Mouse (Mus musculus): ENCODE results near the gene 4931422A03Rik. TPM values are rescaled to one million over a fixed set of nuclear protein-coding genes. Genes with fewer than 3 reads are reported as not detected.

4931422A03Rik gene
- polyA plus RNA-seq, 1 experiment = not detected

GRCm38 (mm10) chr2:104007793-104008519 lies 20.2 kb downstream of the 4931422A03Rik start:
- Histone ChIP-seq H3K27me3 (ENCODE audit: control insufficient read depth, insufficient read depth, low read length, poor library complexity, severe bottlenecking) (no peaks in the 10 kb centered on the region), H3K4me3 (ENCODE audit: low read depth, low read length) (no peak overlapping the region), H3K27ac (ENCODE audit: insufficient read depth, low read length) (no peak overlapping the region), H3K36me3 (ENCODE audit: control insufficient read depth, insufficient read depth, low read length, poor library complexity, severe bottlenecking) (no peaks in the 10 kb centered on the region), H3K9ac (ENCODE audit: low read depth, poor library complexity, severe bottlenecking) (no peak overlapping the region), H3K4me1 (ENCODE audit: control insufficient read depth, insufficient read depth, low read length) (no peaks in the 10 kb centered on the region), H3K9me3 (replicated peaks; ENCODE audit: control insufficient read depth, insufficient read depth, low read length, poor library complexity, severe bottlenecking) (no peaks in the 10 kb centered on the region)
- TF ChIP-seq CTCF (IDR thresholded peaks at IDR 0.05; ENCODE audit: low read depth, low read length) (no peak), POLR2A (IDR thresholded peaks at IDR 0.05; ENCODE audit: insufficient read depth, low read length) (no peak), EP300 (IDR thresholded peaks at IDR 0.05; ENCODE audit: insufficient read depth, low read depth, low read length) (no peak)

DNA sequence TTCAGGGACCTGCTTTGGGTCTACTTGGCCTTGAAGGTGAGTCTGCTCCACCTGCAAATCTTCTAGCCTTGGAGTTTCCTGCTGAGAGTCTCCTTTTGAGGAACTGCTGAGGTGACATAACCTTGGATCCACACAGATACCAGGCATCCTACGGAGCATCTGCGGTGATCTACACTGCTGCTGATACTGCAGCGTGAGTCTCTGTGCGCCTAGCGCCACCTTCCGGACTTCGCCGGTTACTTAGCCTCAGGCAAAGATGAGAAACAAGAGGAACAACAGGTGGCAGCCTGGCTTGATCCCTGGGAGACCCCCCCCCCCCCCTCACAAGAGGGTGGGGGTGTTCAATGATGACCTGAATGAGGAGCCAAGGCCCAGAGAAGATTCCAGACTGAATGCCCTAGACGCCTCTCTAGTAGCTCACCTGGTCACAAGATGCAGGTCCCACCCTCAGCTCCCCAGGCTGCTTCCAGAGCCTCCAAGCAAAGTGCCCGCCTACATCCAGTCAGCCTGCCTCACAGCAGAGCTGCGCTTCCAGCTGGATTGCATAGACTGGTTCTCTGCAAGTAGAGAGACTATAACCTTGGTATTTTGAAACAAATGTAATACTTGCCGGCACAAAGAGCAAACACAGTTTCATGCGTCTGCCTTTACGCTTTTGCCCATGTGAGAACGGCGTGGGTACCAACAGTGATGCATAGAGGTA lies 25.3 kb downstream of the 4931422A03Rik start:
- Histone ChIP-seq H3K9ac (ENCODE audit: low read depth, poor library complexity, severe bottlenecking) (no peak overlapping the region), H3K4me1 (ENCODE audit: control insufficient read depth, insufficient read depth, low read length) (no peaks in the 10 kb centered on the region), H3K4me3 (ENCODE audit: low read depth, low read length) (peak overlapping the region; percentile 9; the same call in 1 of the 2 replicates), H3K27ac (ENCODE audit: insufficient read depth, low read length) (no peak overlapping the region), H3K27me3 (ENCODE audit: control insufficient read depth, insufficient read depth, low read length, poor library complexity, severe bottlenecking) (no peaks in the 10 kb centered on the region), H3K9me3 (replicated peaks; ENCODE audit: control insufficient read depth, insufficient read depth, low read length, poor library complexity, severe bottlenecking) (no peaks in the 10 kb centered on the region), H3K36me3 (ENCODE audit: control insufficient read depth, insufficient read depth, low read length, poor library complexity, severe bottlenecking) (no peaks in the 10 kb centered on the region)
- TF ChIP-seq EP300 (IDR thresholded peaks at IDR 0.05; ENCODE audit: insufficient read depth, low read depth, low read length) = peak; percentile 71
- TF ChIP-seq CTCF (IDR thresholded peaks at IDR 0.05; ENCODE audit: low read depth, low read length) = peak; percentile 91
- TF ChIP-seq POLR2A (IDR thresholded peaks at IDR 0.05; ENCODE audit: insufficient read depth, low read length) = no peak

- no peaks in the 10 kb centered on the region for H3K4me1 ChIP-seq (ENCODE audit: control insufficient read depth, insufficient read depth, low read length)
- no peak overlapping the region for H3K4me3 ChIP-seq (ENCODE audit: low read depth, low read length)
- H3K9me3 ChIP-seq (replicated peaks; ENCODE audit: control insufficient read depth, insufficient read depth, low read length, poor library complexity, severe bottlenecking) = no peaks in the 10 kb centered on the region
- H3K36me3 ChIP-seq (ENCODE audit: control insufficient read depth, insufficient read depth, low read length, poor library complexity, severe bottlenecking) = no peaks in the 10 kb centered on the region
- TF ChIP-seq POLR2A (IDR thresholded peaks at IDR 0.05; ENCODE audit: insufficient read depth, low read length) (no peak), CTCF (IDR thresholded peaks at IDR 0.05; ENCODE audit: low read depth, low read length) (no peak), EP300 (IDR thresholded peaks at IDR 0.05; ENCODE audit: insufficient read depth, low read depth, low read length) (no peak)
- H3K9ac ChIP-seq (ENCODE audit: low read depth, poor library complexity, severe bottlenecking) = no peak overlapping the region
- H3K27ac ChIP-seq (ENCODE audit: insufficient read depth, low read length) = no peak overlapping the region
- H3K27me3 ChIP-seq (ENCODE audit: control insufficient read depth, insufficient read depth, low read length, poor library complexity, severe bottlenecking) = no peaks in the 10 kb centered on the region
These were observed 26.3 kb downstream of the 4931422A03Rik start for GRCm38 (mm10) chr2:104001861-104002260.

- TF ChIP-seq CTCF (IDR thresholded peaks at IDR 0.05; ENCODE audit: low read depth, low read length) (peak; percentile 26), POLR2A (IDR thresholded peaks at IDR 0.05; ENCODE audit: insufficient read depth, low read length) (no peak), EP300 (IDR thresholded peaks at IDR 0.05; ENCODE audit: insufficient read depth, low read depth, low read length) (no peak)
- H3K36me3 ChIP-seq (ENCODE audit: control insufficient read depth, insufficient read depth, low read length, poor library complexity, severe bottlenecking) = no peaks in the 10 kb centered on the region
These were observed 27.1 kb downstream of the 4931422A03Rik start for GRCm38 (mm10) chr2:104001076-104001475.

GRCm38 (mm10) chr2:103992618-103993332 lies 35.4 kb downstream of the 4931422A03Rik start:
- peaks cover 2% of the 10 kb centered on the region for H3K4me1 ChIP-seq (ENCODE audit: control insufficient read depth, insufficient read depth, low read length)
- no peaks in the 10 kb centered on the region for H3K36me3 ChIP-seq (ENCODE audit: control insufficient read depth, insufficient read depth, low read length, poor library complexity, severe bottlenecking)
- TF ChIP-seq POLR2A (IDR thresholded peaks at IDR 0.05; ENCODE audit: insufficient read depth, low read length) (no peak), CTCF (IDR thresholded peaks at IDR 0.05; ENCODE audit: low read depth, low read length) (no peak), EP300 (IDR thresholded peaks at IDR 0.05; ENCODE audit: insufficient read depth, low read depth, low read length) (peak; percentile 84)
- H3K9ac ChIP-seq (ENCODE audit: low read depth, poor library complexity, severe bottlenecking) = peak overlapping the region; percentile 17
- peak overlapping the region; percentile 97 for H3K27ac ChIP-seq (ENCODE audit: insufficient read depth, low read length)
- H3K4me3 ChIP-seq (ENCODE audit: low read depth, low read length) = peak overlapping the region; percentile 10
- no peaks in the 10 kb centered on the region for H3K27me3 ChIP-seq (ENCODE audit: control insufficient read depth, insufficient read depth, low read length, poor library complexity, severe bottlenecking)
- no peaks in the 10 kb centered on the region for H3K9me3 ChIP-seq (replicated peaks; ENCODE audit: control insufficient read depth, insufficient read depth, low read length, poor library complexity, severe bottlenecking)

More at GRCm38 (mm10) chr2:104001076-104001475, 27.1 kb downstream of the 4931422A03Rik start:
- Histone ChIP-seq H3K27me3 (ENCODE audit: control insufficient read depth, insufficient read depth, low read length, poor library complexity, severe bottlenecking) (no peaks in the 10 kb centered on the region), H3K4me1 (ENCODE audit: control insufficient read depth, insufficient read depth, low read length) (no peaks in the 10 kb centered on the region), H3K4me3 (ENCODE audit: low read depth, low read length) (no peak overlapping the region), H3K9ac (ENCODE audit: low read depth, poor library complexity, severe bottlenecking) (no peak overlapping the region), H3K9me3 (replicated peaks; ENCODE audit: control insufficient read depth, insufficient read depth, low read length, poor library complexity, severe bottlenecking) (no peaks in the 10 kb centered on the region), H3K27ac (ENCODE audit: insufficient read depth, low read length) (no peak overlapping the region)
